Mouse (Mus musculus): ENCODE data around the gene Lyar.

Lyar gene

DNA sequence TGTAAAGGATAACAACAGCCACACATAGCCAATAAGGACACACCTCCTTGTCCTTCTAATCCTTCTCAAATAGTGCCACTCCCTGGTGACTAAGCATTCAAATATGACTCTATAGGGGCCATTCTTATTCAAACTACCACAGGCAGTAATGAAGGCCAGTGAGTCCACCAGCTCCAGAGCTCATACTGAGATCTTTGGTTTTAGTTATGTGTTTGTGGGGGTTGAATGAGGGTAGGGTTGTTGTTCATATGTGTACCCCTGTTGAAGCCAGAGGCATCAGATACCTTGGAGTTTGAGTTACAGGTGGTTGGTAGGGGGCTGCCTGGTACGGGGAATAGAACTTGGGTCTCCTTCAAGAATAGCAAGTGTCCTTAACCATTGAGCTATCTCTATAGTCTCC lies 36.3 kb downstream of the Lyar start:
- DNase-seq = no peak

DNA sequence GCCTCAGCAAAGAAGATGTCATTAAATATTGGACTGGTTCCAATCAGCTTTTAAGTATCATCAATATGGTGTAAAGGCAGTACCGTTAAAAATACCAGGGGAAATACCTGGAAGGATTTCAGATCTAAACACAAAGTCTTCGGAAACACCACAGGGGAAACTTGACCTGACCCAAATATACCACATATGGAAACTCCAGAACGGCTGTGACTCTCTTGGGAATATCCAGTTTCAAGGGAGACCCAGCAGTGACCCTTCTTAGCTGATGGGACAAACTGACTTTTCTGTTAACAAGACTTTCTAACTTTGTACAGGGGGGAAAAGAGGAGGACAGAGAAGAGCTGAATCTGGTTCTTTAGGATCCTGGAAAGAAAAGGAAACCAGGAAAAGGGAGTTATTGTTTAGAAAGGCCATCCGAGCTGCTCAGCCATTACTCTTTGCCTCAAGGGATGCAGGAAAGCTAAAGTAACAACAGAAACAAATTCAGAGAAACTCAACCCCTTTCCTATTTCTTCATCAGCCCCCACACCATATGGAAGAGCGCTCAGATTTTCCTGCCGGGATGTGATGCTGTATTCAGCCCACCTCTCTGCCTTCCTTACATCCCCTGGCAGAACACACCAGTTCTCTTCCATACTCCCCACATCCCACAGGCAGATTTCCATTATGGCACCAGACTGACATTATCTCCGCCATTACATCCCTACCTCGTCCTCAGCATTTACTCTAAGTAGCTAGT lies 37.9 kb downstream of the Lyar start:
- DNase-seq = no peak

DNA sequence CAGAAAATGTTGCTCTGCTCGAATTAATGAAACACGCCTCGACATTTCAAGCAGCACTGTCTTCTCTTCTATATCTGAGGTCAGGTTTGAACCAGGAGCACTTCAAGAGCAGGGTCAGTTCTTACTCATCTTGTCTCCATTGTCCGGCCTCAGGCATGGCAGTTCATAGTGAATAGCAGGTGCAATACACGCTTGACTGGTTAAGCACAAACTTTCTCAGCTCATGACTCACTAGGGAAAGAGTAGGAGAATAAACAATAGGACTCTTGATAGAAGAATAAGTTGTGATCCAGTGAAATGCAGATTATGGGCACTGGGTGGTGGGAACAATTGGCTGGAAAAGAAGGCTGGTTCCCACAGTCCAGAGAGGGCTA lies 38.5 kb downstream of the Lyar start:
- DNase-seq = no peak

GRCm38 (mm10) chr5:38259455-38260106 lies 39.3 kb downstream of the Lyar start:
- no peak for DNase-seq

DNA sequence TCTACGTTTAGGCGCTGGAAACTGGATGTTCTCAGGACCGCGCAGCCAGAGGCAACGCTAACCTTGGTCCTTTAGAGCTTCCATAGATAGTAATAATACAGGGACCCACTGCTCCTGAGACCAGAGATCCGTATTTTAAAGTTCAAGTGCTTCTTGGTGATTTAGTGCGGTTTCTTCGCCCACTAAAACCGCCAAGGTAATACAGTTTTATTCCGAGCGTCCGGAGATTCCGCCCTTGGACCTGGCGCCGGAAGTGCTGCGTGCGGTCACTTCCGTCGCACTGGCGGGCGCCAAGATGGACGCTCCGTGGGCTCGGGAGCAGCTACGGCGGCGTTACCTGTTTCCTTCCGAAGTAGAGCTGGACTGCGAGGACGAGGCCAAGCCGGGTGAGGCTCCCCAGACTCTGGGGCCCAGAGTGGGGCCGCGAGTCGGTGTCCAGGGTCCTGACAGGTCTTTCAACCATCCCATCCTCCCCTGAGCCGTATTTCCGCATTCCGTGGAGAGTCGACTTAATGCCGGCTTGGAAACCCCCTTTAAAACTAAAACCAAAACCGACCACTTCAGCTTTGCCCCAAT lies 39.9 kb downstream of the Lyar start, which contains the start of gene Tmem128:
Gene Tmem128 (plus strand): TSS at position 79 of the 576 bp plus-strand sequence.
- peak; percentile 80 to 83 for DNase-seq

DNA sequence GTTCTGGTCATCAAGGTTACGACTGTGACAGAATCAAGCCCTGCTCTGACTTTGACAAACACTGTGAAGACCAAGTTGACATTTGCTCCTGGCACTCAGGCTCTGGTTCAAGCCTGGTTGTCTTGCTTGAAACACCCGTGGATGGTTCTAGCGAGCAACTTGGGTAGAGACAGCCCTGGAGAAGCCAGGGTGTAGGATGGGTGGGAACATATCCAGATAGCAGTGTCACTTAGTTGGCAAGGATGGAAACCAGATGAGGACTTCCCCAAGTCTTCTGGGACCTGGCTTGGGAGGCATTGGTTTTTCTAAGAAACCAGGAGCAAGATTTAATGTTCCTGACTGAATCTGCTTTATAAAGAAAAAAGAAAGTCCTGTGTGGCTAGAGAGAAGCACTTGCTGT lies 50.7 kb downstream of the Lyar start:
- DNase-seq = no peak

DNA sequence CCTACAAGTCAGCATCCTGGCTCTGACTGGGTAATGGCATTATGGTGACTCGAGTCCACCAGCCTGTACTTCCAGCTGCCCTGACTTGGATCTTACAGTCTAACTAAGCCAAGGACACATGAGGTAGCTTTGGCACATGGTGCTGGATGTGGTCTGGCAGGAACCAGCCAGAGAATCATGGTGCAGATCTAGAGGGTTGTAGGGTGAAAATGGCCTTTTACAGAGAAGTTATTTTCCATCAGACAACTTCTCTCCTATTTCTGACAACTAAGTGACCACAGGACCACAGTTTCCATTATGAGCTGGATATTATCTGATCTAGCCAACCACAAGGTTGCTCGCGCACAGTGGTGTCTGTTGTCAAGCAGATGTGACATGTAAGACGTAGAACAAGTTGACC lies 53.6 kb downstream of the Lyar start:
- DNase-seq = no peak

GRCm38 (mm10) chr5:38275771-38276170 lies 55.5 kb downstream of the Lyar start, which contains the start of gene Otop1:
TSS of gene Otop1 (plus strand) at chr5:38275972.
- no peak for DNase-seq

DNA sequence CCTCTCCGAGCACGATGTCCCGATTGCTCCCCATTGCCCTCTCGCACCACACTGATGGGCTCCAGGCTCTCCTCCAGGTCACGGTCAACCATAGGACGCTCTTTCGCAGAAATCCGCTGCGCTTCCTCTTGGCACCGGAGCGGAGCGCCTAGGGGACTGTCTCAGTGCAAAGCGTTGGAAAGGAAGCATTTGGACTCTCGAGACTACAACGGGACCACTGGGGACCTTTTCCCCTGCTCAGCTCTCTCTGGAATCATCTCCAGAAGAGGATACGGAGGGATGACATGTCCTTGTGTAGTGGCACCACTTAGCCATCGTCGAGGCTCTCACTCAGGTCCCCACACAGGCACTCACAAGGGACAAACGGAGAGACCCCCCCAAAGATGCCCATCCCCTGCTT lies 56.2 kb downstream of the Lyar start:
- no peak for DNase-seq

DNA sequence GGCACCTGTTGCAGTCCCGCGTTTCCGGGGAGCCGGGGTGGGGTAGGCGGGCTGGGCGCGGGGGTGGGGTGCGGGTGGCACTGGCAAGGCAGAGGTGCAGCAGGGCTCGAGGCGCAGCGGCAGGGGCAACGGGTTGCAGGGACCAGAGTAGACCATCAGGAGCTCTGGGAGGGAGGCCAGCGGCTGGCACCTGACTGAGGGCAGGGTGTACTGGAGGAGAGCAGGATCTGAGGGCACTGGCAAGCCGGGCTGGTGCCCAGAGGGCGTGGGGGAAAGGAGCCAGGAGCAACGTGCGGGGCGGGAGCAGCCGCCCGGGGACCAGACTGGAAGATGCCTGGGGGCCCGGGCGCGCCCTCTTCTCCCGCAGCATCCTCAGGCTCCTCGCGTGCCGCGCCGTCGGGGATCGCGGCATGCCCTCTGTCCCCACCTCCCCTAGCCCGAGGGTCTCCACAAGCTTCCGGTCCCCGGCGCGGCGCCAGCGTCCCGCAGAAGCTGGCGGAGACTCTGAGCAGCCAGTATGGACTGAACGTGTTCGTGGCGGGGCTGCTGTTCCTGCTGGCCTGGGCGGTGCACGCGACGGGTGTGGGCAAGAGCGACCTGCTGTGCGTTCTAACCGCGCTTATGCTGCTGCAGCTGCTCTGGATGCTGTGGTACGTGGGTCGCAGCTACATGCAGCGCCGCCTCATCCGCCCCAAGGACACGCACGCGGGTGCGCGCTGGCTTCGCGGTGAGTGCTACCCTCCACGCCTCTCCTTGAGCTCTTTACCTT lies 57.0 kb downstream of the Lyar start:
- peak; percentile 41 to 50 for DNase-seq

GRCm38 (mm10) chr5:38277936-38278600 lies 57.8 kb downstream of the Lyar start:
- DNase-seq = no peak

DNA sequence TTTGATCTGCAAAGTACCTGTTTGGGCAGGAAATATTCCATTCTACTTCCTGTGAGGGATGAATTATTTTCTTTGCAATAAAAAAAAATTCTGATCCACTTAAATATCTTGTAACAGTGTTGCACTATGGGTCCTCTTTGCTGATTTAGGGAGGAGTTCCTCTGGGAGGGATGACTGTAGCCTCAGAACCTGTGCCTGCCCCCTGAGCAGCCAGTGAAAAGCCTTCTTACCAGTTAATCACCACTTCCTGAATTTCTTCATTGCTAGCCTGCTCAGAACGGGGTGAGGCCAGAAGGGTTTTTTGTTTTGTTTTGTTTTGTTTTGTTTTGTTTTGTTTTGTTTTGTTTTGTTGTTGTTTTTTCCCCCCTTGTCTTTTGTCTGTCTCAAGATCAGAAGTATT lies 59.8 kb downstream of the Lyar start:
- DNase-seq = no peak

Data from cerebellum, postnatal 10 days (tissue).